Mouse (Mus musculus): ENCODE results near the gene Ipo4.

Ipo4 gene

GRCm38 (mm10) chr14:55634874-55635522 lies 759 bp downstream of the Ipo4 start:
- DNase-seq (ENCODE audit: low spot score in 2 of 2) = no peak

GRCm38 (mm10) chr14:55629312-55629711 lies 6.4 kb downstream of the Ipo4 start:
- peak in 1 of 2 experiments; percentile 71 for DNase-seq (ENCODE audit: low spot score in 2 of 2)

- no peak for DNase-seq (ENCODE audit: low spot score in 2 of 2)
Measured at GRCm38 (mm10) chr14:55628077-55628827, 7.5 kb downstream of the Ipo4 start.

GRCm38 (mm10) chr14:55618486-55619195 lies 17.1 kb downstream of the Ipo4 start:
- no peak for DNase-seq (ENCODE audit: low spot score in 2 of 2)

GRCm38 (mm10) chr14:55617822-55618221 lies 17.9 kb downstream of the Ipo4 start, which contains the start of gene Rec8:
Gene Rec8, plus strand, starts transcription at chr14:55618037.
- no peak for DNase-seq (ENCODE audit: low spot score in 2 of 2)

- no peak for DNase-seq (ENCODE audit: low spot score in 2 of 2)
Measured at GRCm38 (mm10) chr14:55616844-55617243, 18.9 kb downstream of the Ipo4 start.

GRCm38 (mm10) chr14:55615876-55616275 lies 19.9 kb downstream of the Ipo4 start:
- no peak for DNase-seq (ENCODE audit: low spot score in 2 of 2)

- DNase-seq (ENCODE audit: low spot score in 2 of 2) = no peak
Measured at GRCm38 (mm10) chr14:55614565-55615178, 21.1 kb downstream of the Ipo4 start.

- DNase-seq (ENCODE audit: low spot score in 2 of 2) = no peak
Measured at GRCm38 (mm10) chr14:55613346-55613745, 22.4 kb downstream of the Ipo4 start.

- no peak for DNase-seq (ENCODE audit: low spot score in 2 of 2)
Measured at GRCm38 (mm10) chr14:55608339-55608738, 27.4 kb downstream of the Ipo4 start.

GRCm38 (mm10) chr14:55605743-55606459 lies 29.9 kb downstream of the Ipo4 start:
- DNase-seq (ENCODE audit: low spot score in 2 of 2) = no peak

GRCm38 (mm10) chr14:55604823-55605222 lies 30.9 kb downstream of the Ipo4 start:
- no peak for DNase-seq (ENCODE audit: low spot score in 2 of 2)

- DNase-seq (ENCODE audit: low spot score in 2 of 2) = peak; percentile 85 to 91
Measured at GRCm38 (mm10) chr14:55603633-55604576, 31.9 kb downstream of the Ipo4 start.

- no peak for DNase-seq (ENCODE audit: low spot score in 2 of 2)
Measured at GRCm38 (mm10) chr14:55603271-55603632, 32.5 kb downstream of the Ipo4 start, which contains the start of gene Irf9. Gene Irf9, plus strand, starts transcription at chr14:55603571.

- no peak for DNase-seq (ENCODE audit: low spot score in 2 of 2)
Measured at GRCm38 (mm10) chr14:55598521-55599390, 37.0 kb downstream of the Ipo4 start.

GRCm38 (mm10) chr14:55596036-55596690 lies 39.6 kb downstream of the Ipo4 start:
- no peak for DNase-seq (ENCODE audit: low spot score in 2 of 2)

- no peak for DNase-seq (ENCODE audit: low spot score in 2 of 2)
Measured at GRCm38 (mm10) chr14:55592226-55592625, 43.5 kb downstream of the Ipo4 start.

GRCm38 (mm10) chr14:55591331-55591891 lies 44.3 kb downstream of the Ipo4 start, which contains the start of gene Rnf31:
Gene Rnf31, plus strand, starts transcription at chr14:55591708.
- DNase-seq (ENCODE audit: low spot score in 2 of 2) = peak; percentile 92 to 94

Data from urinary bladder, postnatal 4 days (tissue).